Mouse (Mus musculus) cerebellum, postnatal 4 days (tissue): ENCODE data around the gene Timm22.

Source experiments
- DNase-seq, 2 experiments: peaks; one replicate each; pipeline ENCODE4 v3.0.0; 2022; ENCODE audit warnings: low spot score in 2 of 2, mixed read lengths in 1 of 2

The Timm22 gene

DNA sequence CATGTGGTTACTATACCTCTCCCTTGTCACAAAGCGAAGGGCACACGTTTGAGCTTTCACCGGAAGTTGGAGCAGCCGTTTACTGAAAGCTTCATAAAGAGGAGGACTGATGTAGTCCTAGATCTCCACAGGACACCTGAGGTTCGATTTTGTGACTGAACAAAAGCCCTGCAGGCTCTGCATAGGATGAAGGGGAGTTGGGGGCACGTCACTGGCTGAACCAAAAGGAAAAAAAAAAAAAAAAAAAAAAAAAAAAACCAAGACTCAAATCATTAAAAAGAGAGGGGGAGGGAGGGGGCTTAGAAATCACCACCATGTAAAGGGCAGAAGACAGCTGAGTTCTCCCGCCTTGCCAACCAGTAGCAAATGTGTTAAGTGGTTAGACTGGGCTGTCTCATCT lies 18.0 kb upstream of the Timm22 start:
- DNase-seq, result no peak

DNA sequence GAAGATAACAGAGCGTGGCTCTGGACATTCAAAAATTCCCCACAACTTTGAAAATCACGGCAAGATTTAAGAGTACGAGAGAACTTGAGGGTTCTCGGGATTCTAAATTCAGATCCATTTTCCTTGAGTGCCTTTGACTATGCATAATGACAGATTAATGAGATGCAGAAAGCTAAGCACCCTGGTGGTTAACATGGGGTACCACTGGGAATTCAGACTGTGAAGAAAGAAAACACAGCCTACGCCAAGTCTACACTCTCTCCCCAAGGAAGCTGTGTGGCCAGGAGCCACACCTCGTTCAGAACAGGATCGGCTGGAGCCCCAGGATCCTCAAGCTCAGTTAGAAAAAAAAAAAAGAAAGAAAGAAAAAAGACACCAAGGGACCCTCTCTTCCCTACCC lies 14.2 kb upstream of the Timm22 start:
- no peak for DNase-seq

DNA sequence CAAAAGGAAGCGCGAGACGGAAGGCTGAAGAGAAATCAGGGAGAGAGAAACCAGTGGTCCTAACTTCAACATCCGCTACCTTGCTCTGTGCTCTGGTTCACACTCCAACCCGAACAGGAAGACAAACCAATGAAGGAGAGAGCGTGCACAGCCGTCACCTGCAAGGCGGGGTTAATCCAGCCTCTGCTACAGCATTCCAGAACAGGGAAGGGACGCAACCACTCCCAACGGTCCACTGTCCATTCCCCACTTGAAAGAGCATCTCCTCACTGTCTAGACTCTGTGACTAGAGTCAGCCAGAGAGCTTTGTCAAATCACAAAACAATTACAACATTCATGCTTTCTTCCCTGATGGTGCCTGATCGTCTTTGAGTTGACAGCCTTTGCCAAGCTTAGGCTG lies 13.8 kb upstream of the Timm22 start:
- no peak for DNase-seq

DNA sequence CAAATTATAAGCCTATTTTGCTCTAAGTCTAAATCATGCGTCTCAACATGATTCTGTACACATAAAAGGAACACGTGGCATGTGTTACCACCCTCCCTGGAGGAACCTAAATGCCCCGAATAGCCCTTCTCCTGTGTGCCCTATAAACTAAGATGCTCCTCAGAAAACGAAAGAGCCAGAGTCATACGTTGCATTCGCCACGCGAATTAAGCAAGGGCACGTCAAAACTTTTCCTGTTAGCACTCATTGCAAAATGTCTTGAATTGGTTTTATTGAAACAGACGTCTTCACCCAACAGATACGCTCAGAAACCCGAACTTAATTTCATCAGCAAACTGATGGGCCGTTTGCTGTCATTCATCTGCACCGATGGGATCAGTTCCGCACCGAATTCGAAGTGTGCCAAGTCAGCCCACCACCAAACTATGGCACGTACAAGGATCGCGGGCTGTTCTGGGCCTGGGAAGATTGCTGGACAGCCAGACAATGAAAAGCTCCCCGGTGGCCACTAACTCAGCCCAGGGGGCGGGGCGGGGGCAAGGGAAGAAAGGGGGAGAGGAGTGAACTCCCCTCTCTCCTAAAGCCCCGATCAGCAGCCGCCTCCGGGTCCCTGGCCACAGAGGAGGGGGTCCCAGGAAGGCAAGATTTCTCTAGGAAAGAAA lies 9.0 kb upstream of the Timm22 start:
- peak in 1 of 2 experiments; percentile 28 for DNase-seq

DNA sequence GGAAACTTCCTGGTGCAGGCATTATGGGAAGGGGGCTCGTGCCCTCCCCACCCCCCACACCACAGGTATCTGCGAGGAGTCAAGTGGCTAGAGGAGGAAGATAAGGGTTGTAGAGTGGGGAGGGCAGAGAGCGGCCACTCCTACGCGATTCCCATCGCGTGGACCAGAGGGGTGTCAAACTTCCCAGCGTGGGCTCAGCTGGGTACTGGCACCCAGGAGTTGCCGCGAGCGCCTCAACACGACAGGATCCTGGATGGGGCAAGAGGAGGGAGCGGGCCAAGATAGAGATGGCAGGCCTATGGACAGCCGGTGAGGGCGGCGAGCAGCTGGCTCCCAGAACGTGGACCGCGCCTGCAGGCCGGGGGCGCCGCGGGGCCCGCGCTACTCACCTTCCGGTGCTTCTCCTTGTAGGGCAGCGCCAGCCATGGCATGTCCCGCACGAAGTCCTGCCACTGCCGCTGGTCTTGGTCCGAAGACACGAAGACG lies 8.4 kb upstream of the Timm22 start:
- DNase-seq, result peak in 1 of 2 experiments; percentile 55

DNA sequence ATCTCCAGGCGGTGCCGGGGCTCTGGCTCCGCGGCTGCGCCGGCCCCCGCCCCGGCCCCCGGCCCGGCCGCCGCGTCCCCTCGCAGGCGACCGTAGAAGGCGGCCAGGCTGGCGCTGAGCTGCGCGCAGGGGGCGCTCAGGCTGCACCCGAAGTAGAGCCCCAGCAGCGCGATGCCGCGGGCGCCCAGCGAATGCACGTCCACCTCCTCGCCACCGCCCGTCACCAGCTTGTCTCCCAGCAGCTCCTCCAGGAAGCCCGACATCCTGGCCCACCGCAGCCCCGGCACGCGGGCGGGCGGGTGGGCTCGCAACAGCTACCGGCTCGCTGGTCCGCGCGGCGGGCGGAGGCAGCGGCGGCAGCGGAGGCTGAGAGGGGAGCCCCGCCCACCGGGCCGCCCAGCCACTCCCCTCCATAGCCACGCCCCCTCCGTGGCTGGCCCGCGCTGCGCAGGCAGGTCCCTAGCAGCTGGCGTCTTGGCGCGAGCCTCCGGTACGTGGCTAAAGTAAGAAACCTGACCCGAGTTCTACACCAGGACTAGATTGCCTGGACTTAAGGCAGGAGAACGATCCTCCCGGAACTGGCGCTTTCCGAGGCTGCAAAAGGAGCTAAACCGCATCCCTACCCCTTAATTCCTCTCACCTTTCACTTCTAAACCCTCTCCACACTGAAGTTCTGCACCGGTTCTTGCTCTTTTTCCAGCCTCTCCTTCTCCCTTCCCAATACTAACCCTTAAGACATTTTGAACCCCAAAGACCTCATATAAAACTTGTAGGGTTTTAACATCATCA lies 7.8 kb upstream of the Timm22 start, which contains the start of gene Nxn:
Gene Nxn (minus strand): TSS at position 343 of the 789 bp plus-strand sequence.
- DNase-seq, result peak; percentile 74 to 88

DNA sequence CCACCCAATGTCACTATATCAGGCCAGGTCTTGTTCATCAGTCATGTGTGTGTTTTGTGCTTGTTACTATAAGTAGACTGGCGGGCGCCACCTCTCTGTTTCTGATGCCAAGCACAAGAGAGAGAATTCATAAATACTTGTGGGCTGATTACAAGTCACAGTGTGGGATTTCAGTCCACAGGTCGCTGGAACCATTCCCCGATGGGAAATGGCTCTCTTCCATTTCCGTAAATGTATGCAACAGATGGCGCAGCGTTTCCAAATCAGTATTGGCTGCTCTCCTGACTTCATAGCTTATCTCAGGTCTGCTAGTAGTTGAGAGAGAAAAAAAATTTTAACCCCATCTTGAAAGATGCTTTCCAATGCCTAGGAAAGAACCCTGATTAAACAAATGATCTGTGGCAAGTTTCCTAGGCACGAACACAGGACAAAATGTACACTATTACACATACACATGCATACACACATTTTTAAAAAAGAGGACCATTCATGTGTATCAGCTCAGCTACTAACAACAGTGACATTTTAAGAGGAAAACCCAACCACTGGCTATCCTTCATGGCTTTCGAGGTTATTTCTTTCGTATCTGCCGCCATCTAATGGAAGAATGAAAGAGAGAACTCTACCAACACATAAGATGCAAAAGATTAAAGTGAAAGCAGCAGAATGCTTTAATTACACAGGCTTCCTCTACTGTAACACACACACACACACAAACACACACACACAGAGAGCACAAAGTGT lies 7.0 kb upstream of the Timm22 start:
- DNase-seq, result peak in 1 of 2 experiments; percentile 35

DNA sequence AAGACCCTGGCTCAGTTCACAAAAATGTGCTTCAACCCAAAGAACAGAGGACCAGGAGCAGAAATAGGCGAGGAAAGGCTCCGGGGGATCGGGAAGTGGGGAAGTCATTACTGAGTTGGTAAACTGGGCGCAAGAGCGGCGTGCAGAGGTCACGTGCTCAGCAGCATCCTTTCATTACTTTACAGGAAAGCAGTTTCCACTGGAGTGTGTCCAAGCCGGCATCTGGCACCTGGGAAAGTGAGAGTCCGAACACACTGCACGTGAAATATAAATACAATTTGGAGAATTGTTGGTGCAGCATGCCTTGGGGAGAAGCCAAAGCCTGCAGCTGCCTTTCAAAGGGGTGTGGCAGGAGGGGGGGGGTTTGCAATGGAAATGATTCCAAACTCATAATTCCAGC lies 5.4 kb upstream of the Timm22 start:
- DNase-seq, result no peak

DNA sequence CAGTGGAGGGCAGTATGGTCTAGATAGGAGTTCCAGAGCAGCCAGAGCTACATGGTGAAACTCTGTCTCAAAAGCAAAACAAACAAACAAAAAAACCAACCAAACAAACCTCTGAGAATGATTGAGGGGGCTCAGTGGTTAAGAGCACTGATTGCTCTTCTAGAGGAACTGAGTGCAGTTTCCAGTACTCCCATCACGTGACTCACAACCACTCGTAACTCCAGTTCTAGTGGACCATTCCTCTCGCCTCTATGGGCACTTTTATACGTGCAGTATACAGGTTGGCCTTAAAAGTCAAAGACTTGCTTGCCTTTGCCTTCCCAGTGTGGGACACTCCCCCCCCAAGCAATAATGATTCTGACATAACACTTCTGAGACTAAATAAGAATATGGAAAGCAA lies 1.6 kb upstream of the Timm22 start:
- DNase-seq, result no peak

DNA sequence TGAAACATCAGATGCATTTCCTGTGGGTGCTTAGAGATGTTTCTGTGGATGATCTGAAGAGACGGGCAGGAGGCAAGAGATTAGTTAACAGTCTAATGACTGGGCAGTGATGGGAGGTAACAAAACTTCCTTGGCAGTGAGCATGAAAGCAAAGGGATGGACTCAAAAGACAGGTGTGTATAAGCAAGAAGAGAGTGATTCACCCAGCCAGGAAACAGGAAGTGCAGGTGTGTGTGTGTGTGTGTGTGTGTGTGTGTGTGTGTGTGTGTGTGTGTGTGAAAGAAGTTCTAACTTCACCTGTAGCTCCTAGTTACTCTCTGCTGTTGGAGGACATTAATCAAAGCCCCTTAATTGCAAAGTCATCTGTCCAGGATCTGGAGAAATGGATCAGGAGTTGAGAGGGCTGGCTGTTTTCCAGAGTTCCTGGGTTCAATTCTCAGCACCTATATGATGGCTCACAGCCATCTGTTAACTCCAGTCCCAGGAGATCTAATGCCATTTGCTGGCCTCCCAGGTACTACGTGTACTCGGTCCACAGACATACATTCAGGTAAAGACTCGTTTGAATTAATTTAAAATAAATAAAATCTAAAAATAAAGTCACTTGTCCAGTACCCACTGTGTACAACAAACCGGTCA lies 1.0 kb upstream of the Timm22 start:
- DNase-seq, result no peak

DNA sequence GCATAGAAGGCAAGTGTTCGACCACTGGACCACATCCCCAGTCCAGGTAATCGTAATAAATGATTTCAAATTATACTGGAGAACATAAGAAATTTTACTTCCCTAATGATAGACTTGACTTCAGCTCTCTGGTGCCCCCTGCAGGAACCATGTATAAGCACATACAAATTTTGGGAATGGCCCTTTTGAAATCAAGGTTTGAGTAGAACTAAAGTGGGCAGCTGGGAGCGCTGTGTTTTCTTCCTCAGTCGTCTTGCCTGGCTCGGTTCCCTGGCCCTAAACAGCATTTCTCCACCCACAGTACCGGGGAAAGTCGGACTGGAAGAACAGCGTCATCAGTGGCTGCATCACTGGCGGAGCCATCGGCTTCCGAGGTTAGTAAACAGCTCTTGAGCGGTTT lies 4.1 kb downstream of the Timm22 start:
- peak in 1 of 2 experiments; percentile 59 for DNase-seq

DNA sequence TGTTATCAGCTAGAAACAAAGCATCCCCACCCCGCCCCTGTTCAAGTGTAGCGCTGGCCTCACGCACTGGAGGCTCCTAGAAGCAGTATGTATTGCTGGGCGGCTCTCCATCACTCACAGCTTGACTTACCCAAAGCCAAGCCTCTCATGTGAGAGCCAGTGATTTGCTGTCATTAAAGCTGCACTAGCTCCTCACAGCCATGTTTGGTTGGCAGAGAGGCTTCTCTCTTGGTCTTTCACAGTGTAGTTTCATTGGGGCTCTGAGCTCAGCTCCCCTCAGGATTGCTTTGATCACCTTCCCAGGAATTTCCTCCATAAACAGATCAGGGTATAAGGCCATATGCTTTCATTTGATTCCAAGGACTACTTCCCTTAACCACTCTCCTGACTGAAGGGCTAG lies 6.5 kb downstream of the Timm22 start:
- no peak for DNase-seq

DNA sequence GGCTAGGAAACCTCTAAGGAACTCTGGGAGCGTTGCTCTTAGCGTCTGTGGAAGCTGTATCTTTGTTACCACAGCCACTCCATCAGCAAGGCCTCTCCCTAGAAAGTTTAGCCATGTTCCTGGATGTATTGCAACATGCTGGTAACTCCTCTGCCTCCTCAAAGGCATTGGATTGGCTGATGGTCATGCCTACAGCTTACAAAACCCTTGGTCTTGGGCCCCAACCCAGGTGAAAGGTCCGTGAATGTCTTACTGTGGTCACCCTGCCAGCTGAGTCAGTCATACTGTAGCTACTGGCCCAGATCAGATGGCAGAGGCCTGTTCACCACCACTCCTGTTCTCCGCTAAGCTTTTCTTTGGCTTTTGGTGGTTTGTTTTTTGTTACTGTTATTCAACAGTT lies 8.2 kb downstream of the Timm22 start:
- no peak for DNase-seq

DNA sequence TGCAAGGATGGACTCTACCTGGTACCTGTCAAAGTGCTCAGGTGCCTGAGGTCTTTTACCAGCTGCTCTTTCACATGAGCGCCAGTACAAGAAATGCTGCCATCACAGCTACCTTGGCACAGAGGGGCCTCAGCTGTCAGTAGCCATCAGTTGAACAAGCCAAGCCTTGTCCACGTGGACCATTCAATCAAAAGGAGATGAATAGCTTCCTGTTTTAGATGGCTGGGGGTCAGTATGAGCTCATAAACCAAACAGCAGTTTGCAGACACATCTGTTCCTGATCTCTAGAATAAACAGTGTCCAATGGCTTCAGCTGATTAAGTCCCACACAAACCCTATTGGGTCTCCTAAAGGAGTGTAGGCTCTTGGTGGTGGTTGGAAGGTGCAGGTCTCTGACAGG lies 9.2 kb downstream of the Timm22 start:
- no peak for DNase-seq

DNA sequence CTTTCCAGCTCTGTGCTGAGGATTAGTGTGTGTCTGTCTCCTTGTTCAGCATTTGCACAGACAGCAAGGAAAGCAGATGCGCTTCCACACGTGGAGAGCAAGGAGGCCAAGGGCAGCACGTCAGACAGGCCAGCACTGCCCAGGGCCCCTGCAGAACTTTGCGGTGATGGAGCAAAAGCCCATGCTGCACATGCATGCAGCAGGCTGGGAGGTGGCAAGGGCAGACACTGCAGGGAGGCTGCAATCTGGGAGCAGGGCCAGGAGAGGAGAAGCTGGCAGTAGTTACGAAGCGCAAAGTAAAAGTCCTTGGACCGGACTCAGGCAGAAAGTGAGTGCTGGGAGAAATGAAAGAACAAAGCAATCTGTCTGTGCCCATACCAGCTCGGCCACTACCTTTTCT lies 11.7 kb downstream of the Timm22 start:
- DNase-seq, result peak in 1 of 2 experiments; percentile 74

DNA sequence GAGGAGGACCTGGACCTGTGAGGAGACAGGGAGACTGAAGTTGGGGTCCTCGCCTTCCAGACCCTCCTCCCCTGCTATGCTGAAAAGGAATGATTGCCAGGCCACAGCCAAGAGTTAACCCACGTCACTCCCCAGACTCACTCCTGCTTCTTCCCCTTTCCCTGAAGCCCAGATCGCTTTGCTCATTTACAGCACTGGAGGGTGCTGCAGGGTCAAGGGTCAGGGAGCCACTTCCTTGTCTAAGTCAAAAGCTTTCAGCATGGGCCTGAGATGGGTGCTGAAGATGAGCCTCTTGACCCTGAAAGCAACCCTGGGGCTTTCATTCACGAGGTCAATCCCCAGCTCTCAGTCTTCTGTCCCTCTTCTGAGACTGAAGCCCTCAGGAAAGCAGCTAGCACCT lies 12.4 kb downstream of the Timm22 start:
- DNase-seq, result peak in 1 of 2 experiments; percentile 40

DNA sequence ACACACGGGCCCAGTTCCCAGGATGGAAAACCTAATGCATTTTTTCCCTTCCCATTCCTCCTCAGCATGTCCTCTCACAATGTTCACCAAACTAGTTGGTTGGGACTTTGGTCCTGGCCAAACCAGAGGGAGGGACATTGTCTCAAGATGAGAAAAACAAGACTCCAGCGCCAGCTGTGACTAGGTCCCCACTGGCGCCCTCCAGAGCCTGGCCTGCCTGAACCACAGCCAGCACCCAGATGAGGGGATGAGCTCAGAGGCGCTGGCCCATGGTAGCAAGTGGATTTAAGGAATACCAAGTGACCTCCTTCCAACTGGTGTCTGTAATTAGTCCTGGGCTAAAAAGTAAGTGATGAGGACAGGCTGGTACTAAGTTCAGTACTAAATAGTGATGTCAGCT lies 14.1 kb downstream of the Timm22 start:
- DNase-seq, result no peak

DNA sequence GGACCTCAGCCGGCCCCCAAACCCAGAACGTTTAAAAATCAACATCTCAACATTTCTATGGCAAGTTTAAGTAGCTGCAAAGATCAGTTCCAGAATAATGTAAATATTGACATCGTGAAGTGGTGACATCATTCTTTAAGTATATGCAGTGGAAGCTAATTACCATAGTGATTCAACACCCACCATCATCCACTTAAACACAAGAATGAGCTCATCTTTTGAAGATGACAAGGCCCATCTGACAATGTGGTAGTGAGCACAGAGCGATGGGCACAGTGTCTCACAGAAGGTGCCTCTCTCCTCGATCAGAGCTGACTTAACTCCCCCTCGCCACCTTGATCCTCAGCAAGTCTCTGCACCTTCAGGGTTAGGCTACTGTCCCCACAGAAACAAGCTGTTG lies 19.0 kb downstream of the Timm22 start:
- DNase-seq, result no peak

DNA sequence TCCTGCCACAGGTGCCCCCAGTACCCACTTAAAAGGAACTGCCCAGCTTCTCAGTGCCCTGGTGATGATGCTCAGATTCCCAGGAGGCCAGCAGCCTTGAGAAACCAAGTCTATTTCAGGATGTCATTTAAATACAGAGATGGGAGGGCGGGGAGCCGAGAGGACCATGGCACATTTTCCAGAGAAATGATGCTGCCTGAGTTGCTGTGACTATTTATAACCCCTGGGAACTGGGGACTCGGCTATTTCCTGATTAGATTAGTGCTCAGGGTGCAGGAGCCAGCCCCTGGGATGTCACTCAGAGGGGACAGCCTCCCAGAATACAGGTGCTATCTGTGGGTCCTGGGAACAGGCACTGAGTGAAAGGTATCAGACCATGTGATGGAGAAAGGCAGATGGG lies 21.0 kb downstream of the Timm22 start:
- no peak for DNase-seq

DNA sequence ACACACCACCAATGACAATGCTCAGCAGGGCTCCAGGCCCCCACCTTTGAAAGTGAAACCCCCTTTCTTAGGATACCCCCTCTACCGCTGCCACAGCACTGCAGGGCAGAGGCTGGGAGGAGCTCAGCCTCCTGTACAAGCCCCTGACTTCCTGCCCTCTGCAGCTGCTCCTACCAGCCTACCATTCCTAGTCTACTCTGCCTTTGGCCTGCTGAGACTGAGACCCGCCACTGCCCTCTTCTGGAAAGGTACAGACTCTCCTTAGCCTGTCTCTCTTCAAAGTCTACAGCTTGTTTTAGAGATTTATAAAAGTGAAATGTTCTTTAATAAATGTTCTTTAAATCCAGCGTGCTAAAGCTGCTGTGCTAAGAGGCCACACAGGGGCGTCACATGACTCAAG lies 22.3 kb downstream of the Timm22 start:
- DNase-seq, result no peak

DNA sequence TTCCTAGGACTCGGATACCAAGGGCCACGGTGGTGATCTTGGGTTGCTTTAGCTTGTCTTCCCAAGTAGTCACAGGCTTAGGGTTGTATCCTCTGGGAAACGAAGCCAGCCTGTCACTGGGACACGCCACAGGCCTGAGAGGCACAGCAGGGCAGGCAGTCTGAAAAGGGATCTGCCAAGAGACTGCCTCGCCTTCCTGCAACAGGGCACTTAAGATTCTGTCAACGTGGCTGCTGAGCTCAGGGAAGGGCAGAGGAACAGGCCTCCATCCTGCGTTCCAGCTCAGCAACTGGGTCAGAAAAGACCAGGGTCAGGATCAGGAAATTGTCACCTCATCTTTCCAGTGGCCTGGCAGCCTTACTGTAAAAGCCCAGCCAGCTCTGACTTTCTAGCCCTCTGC lies 22.8 kb downstream of the Timm22 start:
- DNase-seq, result peak in 1 of 2 experiments; percentile 24
